Mouse (Mus musculus): ENCODE measurements around the gene Vegfc.

Gene Vegfc

DNA sequence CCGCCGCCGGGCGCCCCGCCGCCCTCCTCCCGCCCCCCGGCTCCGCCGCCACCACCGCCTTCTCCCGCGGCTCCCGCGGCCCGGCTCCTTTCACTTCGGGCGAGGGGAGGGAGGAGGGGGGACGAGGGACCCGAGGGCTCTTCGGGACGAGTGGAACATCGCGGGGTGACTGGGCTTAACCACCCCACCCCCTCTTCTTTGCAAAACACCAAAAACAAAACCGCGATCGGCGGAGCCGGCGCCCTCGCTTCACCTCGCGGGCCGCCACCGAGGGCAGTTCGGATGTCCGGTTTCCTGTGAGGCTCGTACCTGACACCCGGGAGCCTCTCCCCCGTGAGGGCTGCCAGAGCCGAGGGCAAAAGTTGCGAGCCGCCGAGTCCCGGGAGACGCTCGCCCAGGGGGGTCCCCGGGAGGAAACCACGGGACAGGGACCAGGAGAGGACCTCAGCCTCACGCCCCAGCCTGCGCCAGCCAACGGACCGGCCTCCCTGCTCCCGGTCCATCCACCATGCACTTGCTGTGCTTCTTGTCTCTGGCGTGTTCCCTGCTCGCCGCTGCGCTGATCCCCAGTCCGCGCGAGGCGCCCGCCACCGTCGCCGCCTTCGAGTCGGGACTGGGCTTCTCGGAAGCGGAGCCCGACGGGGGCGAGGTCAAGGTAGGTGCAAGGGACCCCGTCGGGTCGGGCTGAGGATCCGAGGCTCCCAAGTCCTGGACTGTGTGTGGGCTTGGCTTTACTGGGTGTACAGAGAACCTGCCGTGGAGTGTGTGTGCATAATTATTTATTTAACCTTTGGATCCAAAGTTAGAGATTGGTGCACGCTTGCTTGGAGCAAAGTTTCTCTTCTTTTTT lies at the start of gene Vegfc:
Vegfc (plus strand) TSS at position 336 of the 850 bp plus-strand sequence.
- DNase-seq (ENCODE audit: low spot score), result peak; percentile 11

DNA sequence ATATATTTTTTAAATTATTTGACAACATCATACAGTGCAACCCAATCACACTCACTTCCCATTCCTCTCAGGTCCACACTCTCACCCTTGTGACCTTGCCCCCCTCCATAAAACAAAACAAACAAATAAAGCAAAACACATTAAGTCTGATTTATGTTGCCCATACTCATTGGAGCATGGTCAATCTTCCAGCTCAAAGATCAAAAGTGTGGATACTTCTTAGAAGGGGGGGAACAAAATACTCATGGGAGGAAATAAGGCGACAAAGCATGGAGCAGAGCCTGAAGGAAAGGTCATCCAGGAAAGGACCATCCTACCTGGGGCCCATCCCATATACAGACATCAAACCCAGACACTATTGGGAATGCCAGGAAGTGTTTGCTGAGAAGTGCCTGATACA lies 42.8 kb upstream of the Vegfc start:
- no peak for DNase-seq (ENCODE audit: low spot score)

DNA sequence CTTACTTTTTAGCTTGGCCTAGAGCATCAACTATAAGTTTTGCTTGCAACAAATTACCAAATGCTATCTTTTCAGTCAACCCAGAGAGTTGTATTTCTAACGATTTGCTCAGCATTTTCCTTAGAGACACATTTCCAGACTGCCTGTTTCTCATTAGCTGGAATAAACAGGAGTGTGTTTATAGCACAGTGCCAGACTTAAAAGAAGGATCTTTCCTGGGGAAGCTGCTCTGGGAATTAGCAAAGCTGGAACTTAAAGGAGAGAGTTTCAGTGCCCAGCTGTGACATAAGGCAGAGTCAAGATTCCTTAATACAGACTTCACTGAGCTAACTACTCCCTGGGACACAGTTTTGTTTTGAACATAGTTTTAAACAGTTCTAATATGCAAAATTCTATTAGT lies 34.8 kb upstream of the Vegfc start:
- DNase-seq (ENCODE audit: low spot score), result no peak

DNA sequence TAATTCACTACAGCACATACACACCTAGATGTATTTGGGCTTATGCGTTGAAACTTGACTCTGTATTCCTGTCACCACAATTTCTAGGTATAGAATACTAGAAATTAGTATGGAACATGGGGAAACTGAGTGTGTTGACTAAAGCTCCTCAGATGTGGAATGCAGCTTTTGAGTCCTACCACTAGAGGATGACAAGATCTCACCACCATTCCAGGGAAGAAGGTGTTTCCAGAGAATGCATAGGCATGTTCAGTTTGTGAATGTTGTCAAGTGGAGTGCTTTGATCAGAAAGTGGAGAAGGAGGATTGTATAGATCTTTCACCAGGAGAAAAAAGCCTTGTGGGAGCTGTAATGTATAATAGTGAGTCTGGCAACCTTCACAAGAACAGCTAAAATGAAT lies 33.9 kb upstream of the Vegfc start:
- no peak for DNase-seq (ENCODE audit: low spot score)

DNA sequence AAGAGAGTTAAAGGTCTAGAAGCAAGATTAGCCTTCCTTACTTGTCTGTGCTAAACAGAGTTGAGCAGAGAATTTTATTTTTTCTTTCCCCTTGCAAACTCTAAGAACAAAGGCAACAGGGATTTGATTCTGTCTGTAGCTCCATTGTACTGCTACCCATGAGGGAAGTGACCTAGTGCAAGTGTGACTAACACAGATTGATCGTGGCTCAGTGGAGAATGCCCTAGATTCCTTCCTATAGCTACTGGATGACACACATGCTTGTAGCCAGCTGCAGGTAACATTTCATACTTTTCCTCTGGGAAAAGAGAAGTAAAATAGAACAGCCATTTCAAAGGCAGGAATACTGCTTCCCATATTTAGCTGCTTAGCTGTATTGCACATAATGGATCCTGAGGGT lies 24.2 kb upstream of the Vegfc start:
- no peak for DNase-seq (ENCODE audit: low spot score)

DNA sequence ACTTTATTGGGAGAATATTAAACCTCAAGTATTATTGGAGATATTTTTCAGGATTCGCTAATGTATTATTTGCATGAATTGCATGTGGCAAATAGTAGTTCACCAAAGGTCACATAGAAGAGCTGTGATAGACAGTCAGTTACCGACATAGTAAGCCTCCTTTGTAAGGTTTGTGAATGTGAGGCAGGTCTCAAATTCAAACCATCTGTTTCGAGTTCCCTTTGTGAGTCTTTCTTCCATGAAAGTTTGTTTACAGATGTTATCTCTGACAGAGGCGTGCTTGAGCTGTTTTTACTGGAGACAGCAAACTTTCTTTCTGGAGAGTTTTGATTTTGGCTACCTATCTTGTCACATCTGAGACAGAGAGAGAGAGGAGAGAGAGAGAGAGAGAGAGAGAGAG lies 11.9 kb upstream of the Vegfc start:
- DNase-seq (ENCODE audit: low spot score), result no peak

DNA sequence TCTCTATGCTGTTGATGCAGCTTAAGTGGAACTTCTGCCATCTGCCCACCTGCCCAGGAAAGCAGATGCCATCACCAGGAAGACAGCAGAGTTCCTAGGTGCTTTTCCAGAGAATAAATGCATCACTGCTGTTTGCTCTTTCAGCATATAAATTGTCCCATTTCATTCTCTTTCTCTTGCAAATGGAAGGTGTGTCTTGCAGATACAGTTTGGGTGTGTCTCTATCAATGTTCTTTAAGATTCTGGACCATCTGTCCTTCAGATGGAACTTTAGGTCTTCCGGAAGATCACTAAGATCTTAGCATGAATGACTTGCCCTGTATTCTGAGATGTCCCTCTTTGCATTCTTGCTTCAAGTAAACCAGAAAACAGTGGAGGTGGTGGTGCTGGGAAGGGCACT lies 1.1 kb upstream of the Vegfc start:
- no peak for DNase-seq (ENCODE audit: low spot score)

DNA sequence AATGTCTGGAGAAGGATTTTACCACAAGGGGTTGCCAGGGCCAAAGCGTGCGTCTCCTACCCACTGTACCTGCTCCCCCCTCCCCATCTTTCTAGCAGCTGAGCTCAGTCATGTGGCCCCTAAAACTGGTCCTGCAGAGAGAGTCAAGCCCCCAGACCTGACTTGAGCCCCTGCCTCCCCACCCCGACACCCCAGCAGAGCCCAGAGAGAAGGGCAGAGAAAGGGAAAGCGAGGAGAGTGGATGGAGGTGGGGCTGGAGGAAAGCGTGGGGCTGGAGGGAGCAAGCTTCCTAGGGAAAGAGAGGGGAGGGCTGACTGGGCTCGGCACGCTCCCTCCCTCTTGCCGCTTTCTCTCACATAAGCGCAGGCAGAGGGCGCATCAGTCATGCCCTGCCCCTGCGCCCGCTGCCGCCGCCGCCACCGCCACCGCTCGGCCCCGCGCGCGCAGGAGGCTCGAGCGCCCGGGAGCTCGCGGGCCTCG lies 575 bp upstream of the Vegfc start:
- DNase-seq (ENCODE audit: low spot score), result no peak

DNA sequence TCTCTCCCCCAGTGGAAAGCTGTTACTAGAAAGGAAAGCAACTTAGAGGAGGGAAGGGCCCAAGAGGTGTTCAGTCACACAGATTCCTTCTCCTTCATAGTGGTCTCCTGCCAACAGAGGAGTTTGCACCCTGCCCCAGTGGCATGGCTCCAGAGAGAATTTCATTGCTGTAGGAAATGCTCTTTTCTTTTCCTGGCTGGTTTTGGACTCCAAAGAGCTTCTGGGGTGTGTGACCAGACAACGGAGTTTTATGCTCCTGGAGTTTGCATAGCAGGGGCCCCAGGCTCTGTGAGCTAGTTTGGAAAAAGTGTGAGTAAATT lies 675 bp downstream of the Vegfc start:
- DNase-seq (ENCODE audit: low spot score), result no peak

DNA sequence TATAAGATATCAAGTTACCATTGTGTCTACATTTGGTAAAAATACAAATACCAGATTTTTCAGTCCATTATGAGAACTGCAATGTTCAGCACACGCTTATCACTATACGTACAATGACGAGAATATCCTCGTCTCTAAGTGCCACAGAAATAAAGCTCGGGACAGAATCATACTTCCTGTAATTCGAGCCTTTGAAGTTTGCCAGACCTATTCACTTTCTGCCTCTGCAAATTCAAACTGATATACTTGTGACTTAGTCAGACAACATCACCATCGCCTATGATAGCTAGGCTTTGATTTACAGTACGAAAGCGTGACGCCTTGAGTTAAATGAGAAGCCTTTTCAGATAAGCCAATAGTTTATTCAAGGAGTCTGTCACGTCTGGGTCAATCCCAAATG lies 1.6 kb downstream of the Vegfc start:
- no peak for DNase-seq (ENCODE audit: low spot score)

DNA sequence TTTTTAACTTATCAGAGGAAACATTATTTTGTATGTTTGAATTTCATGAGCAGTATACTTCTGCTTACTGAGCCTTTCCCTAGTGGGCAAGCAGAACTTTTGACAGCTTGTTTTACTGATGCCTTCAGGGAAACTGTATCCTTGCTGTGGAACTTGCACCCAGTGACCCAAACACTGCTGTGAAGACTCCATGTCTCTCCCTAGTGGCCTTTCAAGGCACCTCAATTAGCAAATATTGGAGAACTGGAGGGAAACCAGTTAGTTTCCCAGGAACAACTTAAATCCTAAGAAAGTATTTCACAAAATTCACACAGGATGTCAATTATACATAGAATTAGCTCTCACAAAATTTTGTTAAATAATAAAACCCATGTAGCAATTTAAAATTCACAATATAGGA lies 2.2 kb downstream of the Vegfc start:
- DNase-seq (ENCODE audit: low spot score), result no peak

DNA sequence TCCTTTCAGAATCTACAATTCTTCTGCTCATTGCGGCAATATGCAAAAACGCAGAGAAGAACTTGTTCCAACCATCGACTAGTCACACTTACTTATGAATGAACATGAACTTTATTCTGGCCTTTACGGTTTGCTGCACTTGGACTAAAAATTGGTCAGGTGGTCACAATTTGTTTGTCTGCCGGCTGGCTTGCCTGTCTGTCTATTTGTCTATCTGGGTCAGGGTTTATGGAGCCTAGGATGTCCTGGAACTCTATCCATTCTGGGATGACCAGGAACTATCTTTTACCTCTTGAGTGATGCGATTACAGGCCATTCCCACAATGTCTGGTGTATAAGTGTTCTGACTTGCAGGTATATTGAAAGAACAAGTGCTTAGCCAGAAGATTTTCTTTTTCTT lies 8.5 kb downstream of the Vegfc start:
- DNase-seq (ENCODE audit: low spot score), result no peak

DNA sequence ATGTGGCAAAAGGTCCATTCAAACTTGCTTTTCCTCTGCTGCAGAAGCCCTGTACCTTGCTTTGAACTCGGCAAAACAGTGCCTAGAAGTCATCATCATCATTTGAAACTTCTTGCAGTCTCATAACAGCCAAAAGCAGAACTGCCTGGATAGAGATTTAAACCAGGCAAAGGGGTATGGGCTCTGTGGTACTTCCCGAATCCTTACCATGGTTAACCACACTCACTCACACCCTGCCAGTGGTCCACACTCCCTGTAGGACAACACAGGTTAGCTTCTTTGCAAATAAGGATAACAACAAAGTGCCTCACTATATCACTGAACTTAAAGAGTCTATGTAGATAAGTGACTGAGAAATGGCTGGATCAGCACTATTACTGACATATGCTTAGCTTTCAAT lies 9.7 kb downstream of the Vegfc start:
- DNase-seq (ENCODE audit: low spot score), result no peak

DNA sequence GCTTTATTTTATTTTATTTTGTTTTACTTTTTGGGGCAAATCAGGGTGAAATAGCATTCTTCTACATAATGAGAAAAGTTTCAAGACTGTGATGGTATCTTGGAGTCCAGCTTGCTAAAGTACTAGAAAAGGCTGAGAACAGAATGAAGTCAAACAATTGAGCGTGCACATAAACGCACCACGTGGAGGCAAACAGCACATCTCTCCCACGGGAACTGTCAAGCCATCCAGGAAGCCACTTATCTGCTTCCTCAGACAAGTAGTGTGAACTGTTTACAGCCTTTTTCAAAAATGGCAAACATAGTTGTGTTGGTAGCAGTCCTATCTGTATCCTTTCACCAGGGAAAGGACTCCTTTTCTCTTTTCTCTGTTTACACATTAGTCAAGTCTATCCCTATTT lies 11.8 kb downstream of the Vegfc start:
- DNase-seq (ENCODE audit: low spot score), result no peak

DNA sequence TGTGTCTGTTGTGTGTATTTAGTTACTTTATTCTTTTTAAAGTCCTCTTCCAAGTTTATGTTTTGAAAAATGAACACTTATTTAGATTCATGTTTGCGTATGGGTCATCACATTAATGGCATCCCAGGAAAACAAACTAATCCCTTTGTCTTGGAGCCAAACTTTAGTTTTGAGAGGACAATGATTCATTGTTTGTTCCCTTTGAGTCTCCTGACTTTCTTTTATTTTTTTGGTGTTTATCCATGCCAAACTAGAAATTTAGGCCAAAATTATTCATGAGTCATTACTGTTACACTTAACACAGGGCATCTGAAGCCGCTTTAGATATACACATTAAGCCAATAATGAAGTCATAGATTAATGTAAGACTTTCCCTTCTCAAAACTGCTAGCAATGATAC lies 12.5 kb downstream of the Vegfc start:
- DNase-seq (ENCODE audit: low spot score), result no peak

DNA sequence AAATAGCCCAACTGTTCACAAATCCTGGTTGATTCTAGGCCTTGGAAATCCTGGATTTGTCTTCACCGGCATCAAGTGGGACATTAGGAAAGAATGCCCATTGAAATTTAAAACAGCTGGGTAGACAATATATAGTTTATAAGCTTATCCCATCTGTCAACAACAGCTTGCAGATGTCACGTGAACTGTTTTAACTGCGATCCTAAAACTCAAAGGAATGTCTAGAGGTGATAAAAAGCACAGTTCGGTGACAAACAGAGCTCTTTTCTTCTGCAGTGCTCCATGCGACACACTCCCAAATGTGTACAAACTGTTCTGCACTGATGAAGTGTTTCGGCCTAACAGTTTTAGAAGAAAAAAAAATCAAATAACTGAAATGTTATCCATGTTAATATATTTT lies 22.7 kb downstream of the Vegfc start:
- no peak for DNase-seq (ENCODE audit: low spot score)

DNA sequence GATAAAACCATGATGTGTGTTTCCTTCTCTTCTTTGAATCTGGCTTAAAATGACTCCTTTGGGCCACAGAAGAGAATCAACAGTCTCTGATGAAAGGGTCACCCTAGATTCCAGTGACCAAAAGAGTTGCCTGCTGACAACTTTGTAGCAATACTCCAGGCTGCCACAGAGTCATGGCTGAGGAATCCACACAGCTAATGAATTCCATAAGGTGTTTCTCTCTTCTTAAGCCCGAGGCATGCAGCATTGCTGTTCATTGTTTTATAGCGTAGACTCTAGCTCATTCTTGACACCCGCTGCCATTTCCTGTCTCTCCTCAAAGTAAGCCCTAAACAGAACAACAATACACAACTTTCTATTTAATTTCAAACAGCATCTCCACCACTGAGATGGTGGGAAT lies 37.2 kb downstream of the Vegfc start:
- no peak for DNase-seq (ENCODE audit: low spot score)

DNA sequence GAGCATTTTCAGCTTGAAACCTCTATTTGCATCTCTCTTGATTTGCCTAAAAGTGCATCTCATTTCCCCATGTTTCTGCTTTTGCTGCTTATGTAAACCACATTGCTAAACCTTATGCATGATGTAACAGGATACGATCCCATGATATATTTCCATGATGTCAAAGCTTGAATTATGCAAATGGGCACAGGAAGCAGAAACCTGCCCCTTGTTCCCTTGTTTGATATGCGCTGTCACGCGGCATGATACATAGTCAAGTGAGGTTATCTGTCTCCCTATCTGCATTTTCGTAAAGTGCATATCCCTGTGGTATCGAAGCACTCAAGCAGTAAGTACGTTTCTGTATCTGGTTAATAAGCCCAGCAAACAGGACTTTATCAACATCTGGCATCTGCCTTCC lies 42.7 kb downstream of the Vegfc start:
- DNase-seq (ENCODE audit: low spot score), result no peak

DNA sequence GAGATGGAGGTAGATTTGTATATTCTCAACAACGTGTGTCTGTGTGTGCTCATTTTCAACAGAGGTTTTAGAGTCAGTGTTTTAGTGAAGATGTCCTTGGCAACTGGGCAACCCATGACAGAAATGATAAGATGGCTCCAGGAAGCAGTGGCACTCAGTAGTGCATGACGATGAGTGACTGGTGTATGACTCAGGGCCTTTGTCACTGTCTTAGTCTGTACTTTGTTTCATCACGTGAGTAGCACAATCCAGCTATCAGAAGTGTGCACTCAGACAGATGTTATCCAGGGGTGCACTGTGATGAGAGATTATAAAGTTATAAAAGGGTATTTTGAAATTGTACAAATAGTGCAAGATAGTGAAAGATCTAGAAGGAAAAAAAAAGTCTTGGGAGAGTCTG lies 44.5 kb downstream of the Vegfc start:
- no peak for DNase-seq (ENCODE audit: low spot score)

DNA sequence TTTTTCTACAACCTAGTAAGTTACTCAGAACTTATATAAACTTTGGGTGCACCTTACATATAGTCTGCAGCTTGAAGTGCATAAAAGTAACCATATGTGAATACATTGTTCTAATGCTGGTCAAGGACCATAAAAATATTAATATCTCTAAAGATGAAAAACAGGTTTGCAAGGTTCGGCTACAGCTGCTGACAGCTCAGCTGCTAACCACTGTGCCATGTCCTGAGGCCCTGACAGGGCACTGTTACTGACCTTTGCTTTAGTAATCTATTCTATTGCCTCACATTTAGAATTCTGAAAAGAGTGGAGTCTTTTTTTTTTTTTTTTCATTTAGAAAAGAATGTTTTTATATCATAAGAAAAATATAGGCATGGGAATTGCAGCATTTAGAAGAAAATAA lies 44.9 kb downstream of the Vegfc start:
- DNase-seq (ENCODE audit: low spot score), result no peak

DNA sequence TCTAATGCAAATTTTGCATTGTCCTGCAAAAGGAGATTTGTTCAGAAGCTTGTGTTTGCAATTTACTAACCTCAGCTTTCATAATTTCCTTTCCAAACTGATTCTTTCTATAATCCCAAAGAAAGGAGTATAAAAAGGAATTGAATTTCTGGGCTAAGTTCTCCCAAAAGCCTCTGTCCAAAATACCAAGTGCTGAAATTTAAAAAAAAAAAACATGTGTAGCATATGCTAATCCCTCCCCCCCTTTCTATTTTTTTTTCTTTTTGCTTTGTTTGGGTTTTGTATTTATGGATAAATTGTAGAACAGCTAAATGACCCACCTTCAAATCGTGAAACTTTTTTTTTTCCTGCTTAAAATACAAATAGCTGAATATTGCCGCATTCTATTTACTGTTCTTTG lies 53.2 kb downstream of the Vegfc start:
- no peak for DNase-seq (ENCODE audit: low spot score)

DNA sequence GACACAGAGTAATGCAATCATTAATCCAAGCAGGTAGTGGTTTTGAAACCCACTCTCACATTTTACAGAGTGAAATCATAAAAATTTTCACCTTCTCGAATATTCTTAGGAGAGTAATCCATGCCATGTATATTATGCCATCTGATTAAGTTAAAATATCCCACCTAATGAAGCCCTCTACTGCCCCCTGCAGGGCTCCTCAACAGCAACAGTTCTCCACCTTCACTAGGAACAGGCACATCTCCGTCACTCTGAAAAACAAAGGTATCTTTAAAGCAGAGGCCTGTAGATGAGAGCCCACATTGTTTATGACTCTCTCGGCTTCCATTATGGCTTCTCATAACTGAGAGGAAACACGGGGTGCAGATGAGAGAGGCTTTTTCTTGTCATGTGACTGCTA lies 75.8 kb downstream of the Vegfc start:
- peak; percentile 9 for DNase-seq (ENCODE audit: low spot score)

DNA sequence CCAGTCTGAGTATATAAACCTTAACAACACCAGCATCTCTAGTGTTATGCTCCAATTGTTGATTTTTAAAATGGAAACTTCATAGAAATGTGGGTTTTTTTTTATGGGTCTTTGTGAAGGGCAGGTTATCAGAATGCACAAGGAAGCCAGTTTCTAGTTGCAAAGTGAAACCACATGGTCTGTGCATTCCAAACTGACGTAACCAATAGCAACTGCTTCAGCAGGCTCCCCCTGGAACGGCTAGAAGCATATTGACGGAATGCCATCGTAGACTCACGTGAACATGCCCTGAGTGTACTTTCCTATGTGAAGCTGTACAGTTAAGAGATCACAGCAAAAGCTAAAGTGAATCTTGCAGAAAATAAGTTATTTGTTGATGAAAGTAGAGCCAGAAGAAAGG lies 86.1 kb downstream of the Vegfc start:
- DNase-seq (ENCODE audit: low spot score), result no peak

DNA sequence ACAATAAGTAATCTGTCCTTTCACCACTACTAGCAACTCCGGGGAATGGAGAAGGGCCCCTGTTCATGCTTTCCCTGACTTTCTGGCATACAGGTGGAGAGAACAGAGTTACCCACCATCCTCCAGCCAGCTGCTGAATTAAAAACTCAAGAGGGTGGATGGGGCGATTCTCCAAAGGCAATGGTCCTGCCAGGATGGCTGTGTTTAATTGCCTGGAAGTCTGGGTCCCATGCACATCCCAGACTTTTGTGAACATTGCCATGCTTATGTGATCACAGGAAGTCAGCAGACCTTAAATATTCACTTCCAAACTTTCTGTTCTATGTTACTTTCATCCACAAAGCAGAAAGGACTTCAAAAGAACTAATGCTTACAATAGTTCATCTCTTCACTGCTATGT lies 107.9 kb downstream of the Vegfc start:
- no peak for DNase-seq (ENCODE audit: low spot score)

DNA sequence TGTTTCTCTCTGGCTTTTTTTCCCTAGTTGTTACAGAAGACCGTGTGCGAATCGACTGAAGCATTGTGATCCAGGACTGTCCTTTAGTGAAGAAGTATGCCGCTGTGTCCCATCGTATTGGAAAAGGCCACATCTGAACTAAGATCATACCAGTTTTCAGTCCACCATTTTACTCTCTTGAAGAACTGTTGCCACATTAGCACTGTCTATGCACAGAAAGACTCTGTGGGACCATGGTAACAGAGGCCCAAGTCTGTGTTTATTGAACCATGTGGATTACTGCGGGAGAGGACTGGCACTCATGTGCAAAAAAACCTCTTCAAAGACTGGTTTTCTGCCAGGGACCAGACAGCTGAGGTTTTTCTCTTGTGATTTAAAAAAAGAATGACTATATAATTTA lies 108.5 kb downstream of the Vegfc start:
- no peak for DNase-seq (ENCODE audit: low spot score)

Data from urinary bladder, postnatal 10 days (tissue).